Mouse (Mus musculus): ENCODE measurements at regions not wholly inside any gene's neighbourhood (a gene's known extent, or its start where the extent isn't known, plus 50 kb on each side); places are given as distances from the start of the nearest gene placed in this dataset.

DNA sequence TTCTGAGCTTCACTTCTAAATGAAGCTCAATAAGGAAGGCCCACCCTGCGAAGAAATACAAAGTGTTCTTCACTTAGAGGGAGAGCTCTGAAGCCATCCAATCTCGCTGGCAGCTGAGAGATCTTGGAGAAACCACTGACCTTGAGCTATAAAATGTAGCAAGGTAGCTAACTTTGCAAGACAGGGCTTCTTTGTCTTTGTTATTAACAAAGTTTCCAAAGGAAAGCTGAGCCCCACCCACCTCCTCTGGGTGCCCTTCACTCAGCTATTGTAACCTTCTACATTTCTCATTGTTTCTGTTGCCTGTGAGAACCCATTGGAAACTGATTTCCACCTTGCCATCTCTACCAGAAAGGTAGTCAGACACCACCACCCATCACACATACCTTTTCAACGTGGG is 57.2 kb upstream of the Usp9x start:
- no peak for ATAC-seq (ENCODE audit: low FRiP score, low TSS enrichment)
- no peaks in the 10 kb centered on the region for H3K4me1 ChIP-seq (ENCODE audit: insufficient read depth, low read length)

DNA sequence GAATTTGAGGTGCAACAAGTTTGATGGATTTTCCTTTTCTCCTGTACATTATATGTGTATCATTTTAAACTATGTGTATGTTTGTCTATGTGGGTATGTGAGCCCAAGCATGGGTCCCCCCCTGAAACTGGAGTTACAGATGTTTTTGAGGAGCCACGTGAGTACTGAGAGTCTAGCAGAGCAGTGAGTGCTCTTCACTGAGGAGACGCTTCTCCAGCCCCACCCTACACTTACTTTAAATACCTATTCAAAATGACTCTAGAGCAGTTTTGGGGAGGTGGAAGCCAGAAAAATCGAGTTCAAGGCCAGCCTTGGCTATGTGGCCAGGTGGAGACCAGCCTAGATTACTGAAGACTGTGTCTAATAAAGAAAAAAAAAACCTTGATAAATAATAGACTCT is 58.2 kb upstream of the Usp9x start:
- Histone ChIP-seq H3K9me3 (ENCODE audit: low read length) (no peaks in the 10 kb centered on the region), H3K9ac (replicated peaks; ENCODE audit: low read length) (no peak overlapping the region), H3K4me3 (ENCODE audit: low read length) (no peak overlapping the region), H3K4me1 (ENCODE audit: insufficient read depth, low read length) (no peaks in the 10 kb centered on the region), H3K27me3 (ENCODE audit: insufficient read depth, low read length) (no peaks in the 10 kb centered on the region; the same call in 1 of the 2 replicates), H3K4me2 (replicated peaks; ENCODE audit: low read depth, low read length) (no peak overlapping the region), H3K36me3 (ENCODE audit: insufficient read depth, low read length) (no peaks in the 10 kb centered on the region), H3K27ac (ENCODE audit: low read length) (no peak overlapping the region)
- no peak for ATAC-seq (ENCODE audit: low FRiP score, low TSS enrichment)
- 66% methylated on average over 3 of the region's 3 CpGs for WGBS

More for the DNA sequence above, 57.2 kb upstream of the Usp9x start:
- H3K27me3 ChIP-seq (ENCODE audit: insufficient read depth, low read length), result no peaks in the 10 kb centered on the region; the same call in 1 of the 2 replicates
- H3K9me3 ChIP-seq (ENCODE audit: low read length), result no peaks in the 10 kb centered on the region
- H3K36me3 ChIP-seq (ENCODE audit: insufficient read depth, low read length), result no peaks in the 10 kb centered on the region
- no peak overlapping the region for H3K9ac ChIP-seq (replicated peaks; ENCODE audit: low read length)
- 62% methylated on average over 3 of the region's 3 CpGs for WGBS
- no peak overlapping the region for H3K27ac ChIP-seq (ENCODE audit: low read length)
- no peak overlapping the region for H3K4me3 ChIP-seq (ENCODE audit: low read length)
- no peak overlapping the region for H3K4me2 ChIP-seq (replicated peaks; ENCODE audit: low read depth, low read length)

DNA sequence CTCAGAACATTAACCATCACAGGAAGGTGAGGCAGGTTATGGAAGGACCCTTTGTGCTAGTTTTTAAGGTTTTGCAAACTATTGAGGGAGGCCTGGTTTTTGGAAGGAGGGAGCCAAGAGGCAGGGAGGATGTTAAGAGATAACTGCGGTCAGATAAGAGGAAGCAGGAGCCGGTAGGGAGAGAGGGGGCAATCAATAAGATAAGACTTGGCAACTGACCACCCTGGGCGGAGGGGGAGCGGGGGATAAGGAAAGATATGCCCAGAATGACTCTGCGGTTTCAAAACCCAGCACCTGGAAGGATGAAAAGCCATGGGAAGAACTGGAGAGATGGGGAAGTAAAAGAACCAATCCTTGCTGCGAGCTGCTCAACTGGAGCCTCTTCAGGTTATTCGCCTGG is 80.5 kb upstream of the Usp9x start:
- no peaks in the 10 kb centered on the region for H3K36me3 ChIP-seq (ENCODE audit: insufficient read depth, low read length)
- no peak overlapping the region for H3K9ac ChIP-seq (replicated peaks; ENCODE audit: low read length)
- no peak overlapping the region for H3K4me3 ChIP-seq (ENCODE audit: low read length)
- H3K4me2 ChIP-seq (replicated peaks; ENCODE audit: low read depth, low read length), result no peak overlapping the region
- no peak overlapping the region for H3K27ac ChIP-seq (ENCODE audit: low read length)
- ATAC-seq (ENCODE audit: low FRiP score, low TSS enrichment), result no peak
- H3K4me1 ChIP-seq (ENCODE audit: insufficient read depth, low read length), result no peaks in the 10 kb centered on the region
- H3K9me3 ChIP-seq (ENCODE audit: low read length), result no peaks in the 10 kb centered on the region
- peaks cover 2% of the 10 kb centered on the region; the same call in 1 of the 2 replicates for H3K27me3 ChIP-seq (ENCODE audit: insufficient read depth, low read length)
- WGBS, result 81% methylated on average over 7 of the region's 7 CpGs

DNA sequence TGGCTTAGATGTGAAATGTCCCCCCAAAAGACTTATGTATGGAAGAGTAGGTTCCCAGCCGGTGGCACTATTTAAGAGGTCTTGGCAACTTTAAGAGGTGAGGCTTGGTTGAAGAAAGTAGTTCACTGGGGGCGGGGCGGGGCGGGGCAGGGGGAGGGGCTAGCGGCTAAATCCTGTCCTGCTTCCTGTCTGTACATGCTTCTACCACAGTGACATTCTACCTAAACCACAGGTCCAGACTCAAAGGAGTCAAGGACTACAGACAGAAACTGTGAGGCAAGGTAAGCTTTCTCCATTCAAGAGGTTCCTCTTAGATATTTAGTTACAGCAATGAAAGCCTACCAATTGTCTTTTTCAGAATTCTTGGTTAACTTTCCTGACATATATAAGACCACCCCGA is 93.6 kb upstream of the Usp9x start:
- no peak overlapping the region for H3K4me2 ChIP-seq (replicated peaks; ENCODE audit: low read depth, low read length)
- no peak for ATAC-seq (ENCODE audit: low FRiP score, low TSS enrichment)
- no peak overlapping the region for H3K9ac ChIP-seq (replicated peaks; ENCODE audit: low read length)
- 55% methylated on average over 6 of the region's 6 CpGs for WGBS
- no peaks in the 10 kb centered on the region for H3K4me1 ChIP-seq (ENCODE audit: insufficient read depth, low read length)
- no peaks in the 10 kb centered on the region for H3K36me3 ChIP-seq (ENCODE audit: insufficient read depth, low read length)
- H3K27ac ChIP-seq (ENCODE audit: low read length), result no peak overlapping the region
- no peaks in the 10 kb centered on the region for H3K9me3 ChIP-seq (ENCODE audit: low read length)
- H3K4me3 ChIP-seq (ENCODE audit: low read length), result no peak overlapping the region
- H3K27me3 ChIP-seq (ENCODE audit: insufficient read depth, low read length), result peaks cover 5% of the 10 kb centered on the region; the same call in 1 of the 2 replicates

DNA sequence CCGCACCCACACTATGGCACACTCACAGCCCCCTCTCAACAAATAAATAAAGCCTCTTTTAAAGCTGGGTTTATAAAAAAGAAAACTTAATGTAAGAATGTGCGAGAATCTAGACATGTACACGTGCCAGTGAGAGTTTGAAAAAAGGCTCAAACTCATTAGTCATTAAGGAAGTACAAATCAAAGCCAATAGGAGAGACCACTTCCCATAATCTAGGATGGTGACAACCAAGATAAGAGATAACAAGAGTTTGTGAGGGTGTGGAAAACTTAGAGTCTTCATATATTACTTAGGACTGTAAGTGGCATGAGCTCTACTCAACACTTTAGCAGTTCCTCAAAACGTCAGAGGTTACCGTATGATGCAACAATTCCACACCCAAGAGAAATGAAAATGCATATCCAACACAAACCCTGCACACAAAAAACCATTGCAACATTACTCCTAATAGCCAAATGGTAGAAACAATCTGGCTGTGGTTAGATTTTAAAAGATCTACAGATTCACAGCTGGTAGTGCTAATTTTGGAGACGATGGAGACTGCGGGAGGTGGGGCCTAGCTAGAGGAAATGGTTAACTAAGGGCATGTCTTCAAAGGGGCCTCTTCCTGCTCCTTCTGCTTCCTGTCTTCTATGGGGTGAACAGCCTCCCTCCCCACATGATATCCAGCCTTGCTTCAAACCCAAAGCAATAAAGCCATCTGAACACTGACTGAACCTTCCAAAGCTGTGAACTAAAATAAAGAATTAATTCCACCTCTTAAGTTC is 102.1 kb upstream of the Usp9x start:
- no peak for ATAC-seq (ENCODE audit: low FRiP score, low TSS enrichment)
- no peak overlapping the region for H3K4me3 ChIP-seq (ENCODE audit: low read length)
- WGBS, result 87% methylated on average over 7 of the region's 7 CpGs

DNA sequence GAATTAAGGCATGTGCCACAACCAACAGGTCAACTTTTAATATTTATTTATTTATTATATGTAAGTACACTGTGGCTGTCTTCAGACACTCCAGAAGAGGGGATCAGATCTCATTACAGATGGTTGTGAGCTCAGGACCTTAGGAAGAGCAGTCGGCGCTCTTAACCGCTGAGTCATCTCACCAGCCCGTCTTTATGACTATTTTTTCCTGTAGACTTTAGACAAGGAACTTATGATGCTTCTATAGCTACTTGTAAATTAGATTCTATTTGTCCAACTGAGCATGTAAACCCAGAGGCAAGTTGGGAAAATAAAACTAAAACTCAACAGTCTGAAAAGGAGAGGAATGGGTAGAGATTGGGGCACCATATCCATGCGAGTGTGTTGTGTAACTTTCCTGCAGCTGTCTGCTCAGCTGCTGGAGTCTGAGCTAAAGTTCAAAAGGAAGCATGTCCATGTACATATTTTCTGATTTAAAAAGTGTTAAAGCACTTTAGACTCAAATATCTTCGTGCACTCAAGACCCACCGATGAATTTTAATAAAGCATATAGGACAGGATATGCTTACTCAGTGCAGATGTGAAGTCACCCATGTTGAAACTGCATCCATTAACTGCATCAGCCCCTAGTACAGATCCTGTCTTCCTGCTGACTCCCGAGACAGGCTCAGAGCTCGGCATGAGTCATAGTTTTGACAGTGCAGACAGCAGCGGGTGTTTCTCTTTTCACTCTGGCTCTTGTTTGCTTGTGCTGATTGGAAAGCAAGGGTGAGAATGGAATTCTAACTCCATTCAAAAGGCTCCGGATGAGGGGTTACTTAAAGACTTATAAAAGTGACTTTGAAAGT is 111.6 kb upstream of the Usp9x start:
- no peak for ATAC-seq (ENCODE audit: low FRiP score, low TSS enrichment)
- Histone ChIP-seq H3K36me3 (ENCODE audit: insufficient read depth, low read length) (no peaks in the 10 kb centered on the region), H3K27ac (ENCODE audit: low read length) (no peak overlapping the region), H3K4me2 (replicated peaks; ENCODE audit: low read depth, low read length) (no peak overlapping the region), H3K4me3 (ENCODE audit: low read length) (no peak overlapping the region), H3K27me3 (ENCODE audit: insufficient read depth, low read length) (no peaks in the 10 kb centered on the region), H3K9me3 (ENCODE audit: low read length) (no peaks in the 10 kb centered on the region), H3K9ac (replicated peaks; ENCODE audit: low read length) (no peak overlapping the region), H3K4me1 (ENCODE audit: insufficient read depth, low read length) (no peaks in the 10 kb centered on the region)
- WGBS, result 67% methylated on average over 11 of the region's 11 CpGs

More for the DNA sequence above, 102.1 kb upstream of the Usp9x start:
- H3K27ac ChIP-seq (ENCODE audit: low read length), result no peak overlapping the region
- H3K36me3 ChIP-seq (ENCODE audit: insufficient read depth, low read length), result no peaks in the 10 kb centered on the region
- no peaks in the 10 kb centered on the region for H3K4me1 ChIP-seq (ENCODE audit: insufficient read depth, low read length)
- no peaks in the 10 kb centered on the region for H3K9me3 ChIP-seq (ENCODE audit: low read length)
- no peaks in the 10 kb centered on the region; the same call in 1 of the 2 replicates for H3K27me3 ChIP-seq (ENCODE audit: insufficient read depth, low read length)
- H3K4me2 ChIP-seq (replicated peaks; ENCODE audit: low read depth, low read length), result no peak overlapping the region
- no peak overlapping the region for H3K9ac ChIP-seq (replicated peaks; ENCODE audit: low read length)

DNA sequence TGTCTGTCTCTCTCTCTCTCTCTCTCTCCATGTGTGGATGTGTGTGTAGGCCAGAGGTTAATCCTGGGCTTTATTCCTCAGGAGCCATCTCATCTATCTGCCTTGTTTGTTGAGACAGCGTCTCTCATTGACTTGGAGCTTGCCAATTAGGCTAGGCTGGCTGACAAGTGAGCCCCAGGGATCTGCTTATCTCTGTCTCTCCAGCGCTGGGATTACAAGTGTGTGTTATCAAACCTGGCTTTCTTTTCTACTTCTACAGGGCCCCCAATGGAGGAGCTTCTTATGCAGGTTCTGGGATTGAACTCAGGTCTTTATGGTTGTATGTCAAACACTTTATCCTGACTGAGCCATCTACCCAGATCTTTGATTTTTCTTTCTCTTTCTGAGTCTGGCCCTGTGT is 112.4 kb upstream of the Usp9x start:
- Histone ChIP-seq H3K9me3 (ENCODE audit: low read length) (no peaks in the 10 kb centered on the region), H3K36me3 (ENCODE audit: insufficient read depth, low read length) (no peaks in the 10 kb centered on the region), H3K27me3 (ENCODE audit: insufficient read depth, low read length) (no peaks in the 10 kb centered on the region), H3K4me3 (ENCODE audit: low read length) (no peak overlapping the region), H3K4me1 (ENCODE audit: insufficient read depth, low read length) (no peaks in the 10 kb centered on the region), H3K4me2 (replicated peaks; ENCODE audit: low read depth, low read length) (no peak overlapping the region), H3K9ac (replicated peaks; ENCODE audit: low read length) (no peak overlapping the region), H3K27ac (ENCODE audit: low read length) (no peak overlapping the region)
- no peak for ATAC-seq (ENCODE audit: low FRiP score, low TSS enrichment)
- 64% methylated on average over 2 of the region's 2 CpGs for WGBS

DNA sequence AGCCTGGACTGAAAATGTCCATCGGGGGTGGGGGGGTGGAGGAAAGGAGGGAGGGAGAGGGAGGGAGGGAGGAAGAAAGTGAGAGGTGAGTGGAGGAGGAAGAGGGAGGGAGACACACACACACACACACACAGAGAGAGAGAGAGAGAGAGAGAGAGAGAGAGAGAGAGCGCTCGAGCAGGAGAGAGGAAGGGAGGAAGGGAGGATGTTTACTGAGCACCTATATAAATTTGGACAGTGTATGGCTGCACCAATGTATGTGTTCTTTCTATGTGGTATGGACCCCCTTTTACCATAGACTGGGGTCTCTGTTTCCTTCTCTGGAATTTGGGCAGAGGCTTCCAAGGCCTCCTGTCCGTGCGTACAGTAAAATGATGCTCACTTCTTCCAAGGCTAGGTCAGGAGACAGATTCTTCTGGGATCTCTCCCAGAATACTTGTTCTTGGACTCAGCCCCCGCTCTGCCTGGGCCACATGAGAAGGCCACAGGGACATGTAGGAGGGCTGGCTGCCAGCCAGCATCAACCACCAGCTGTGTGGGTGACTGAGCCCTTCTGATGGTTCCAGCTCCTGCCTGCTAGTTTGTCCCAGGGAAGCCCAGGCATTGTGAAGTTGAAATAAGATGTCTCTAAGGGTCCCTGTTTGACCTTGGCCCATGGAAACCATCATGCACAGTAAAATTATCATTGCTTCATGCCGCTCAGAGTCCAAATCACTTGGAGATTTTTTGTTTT is 120.2 kb upstream of the Usp9x start:
- peak; percentile 87 for ATAC-seq (ENCODE audit: low FRiP score, low TSS enrichment)
- no peaks in the 10 kb centered on the region for H3K4me1 ChIP-seq (ENCODE audit: insufficient read depth, low read length)
- no peak overlapping the region for H3K4me2 ChIP-seq (replicated peaks; ENCODE audit: low read depth, low read length)
- H3K4me3 ChIP-seq (ENCODE audit: low read length), result no peak overlapping the region
- no peak overlapping the region for H3K9ac ChIP-seq (replicated peaks; ENCODE audit: low read length)
- no peaks in the 10 kb centered on the region for H3K36me3 ChIP-seq (ENCODE audit: insufficient read depth, low read length)
- H3K27me3 ChIP-seq (ENCODE audit: insufficient read depth, low read length), result peaks cover 9% of the 10 kb centered on the region; the same call in 1 of the 2 replicates
- H3K27ac ChIP-seq (ENCODE audit: low read length), result no peak overlapping the region
- no peaks in the 10 kb centered on the region for H3K9me3 ChIP-seq (ENCODE audit: low read length)
- 56% methylated on average over 5 of the region's 7 CpGs for WGBS

DNA sequence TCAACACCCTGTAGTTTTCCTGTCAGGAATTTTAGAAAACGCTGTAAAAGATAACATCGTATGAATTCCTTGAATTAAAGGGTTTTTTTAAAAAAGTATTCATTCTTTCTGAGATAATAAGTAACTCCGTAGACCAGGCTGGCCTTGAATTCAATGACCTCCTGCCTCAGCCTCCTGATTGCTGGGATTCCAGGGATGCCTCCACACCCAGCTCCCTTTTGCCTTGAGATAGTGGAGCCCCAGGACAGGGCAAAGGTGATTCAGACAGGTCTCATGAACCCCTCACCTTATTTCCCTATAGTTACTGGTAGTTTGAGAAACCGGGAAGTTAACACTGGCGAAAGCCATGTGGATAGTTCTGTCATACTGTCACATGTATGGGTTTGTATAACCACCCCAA is 128.8 kb upstream of the Usp9x start:
- ATAC-seq (ENCODE audit: low FRiP score, low TSS enrichment), result no peak
- no peak overlapping the region for H3K27ac ChIP-seq (ENCODE audit: low read length)
- no peaks in the 10 kb centered on the region for H3K9me3 ChIP-seq (ENCODE audit: low read length)
- no peak overlapping the region for H3K4me3 ChIP-seq (ENCODE audit: low read length)
- WGBS, result 88% methylated on average over 5 of the region's 5 CpGs
- peaks cover 13% of the 10 kb centered on the region; the same call in 1 of the 2 replicates for H3K27me3 ChIP-seq (ENCODE audit: insufficient read depth, low read length)
- no peaks in the 10 kb centered on the region for H3K4me1 ChIP-seq (ENCODE audit: insufficient read depth, low read length)
- H3K9ac ChIP-seq (replicated peaks; ENCODE audit: low read length), result no peak overlapping the region
- H3K4me2 ChIP-seq (replicated peaks; ENCODE audit: low read depth, low read length), result no peak overlapping the region
- H3K36me3 ChIP-seq (ENCODE audit: insufficient read depth, low read length), result no peaks in the 10 kb centered on the region

All from kidney, embryonic 16.5 days (tissue).